Comparison of ENCODE assay signal across 1 mouse cellular context in the genomic region with DNA sequence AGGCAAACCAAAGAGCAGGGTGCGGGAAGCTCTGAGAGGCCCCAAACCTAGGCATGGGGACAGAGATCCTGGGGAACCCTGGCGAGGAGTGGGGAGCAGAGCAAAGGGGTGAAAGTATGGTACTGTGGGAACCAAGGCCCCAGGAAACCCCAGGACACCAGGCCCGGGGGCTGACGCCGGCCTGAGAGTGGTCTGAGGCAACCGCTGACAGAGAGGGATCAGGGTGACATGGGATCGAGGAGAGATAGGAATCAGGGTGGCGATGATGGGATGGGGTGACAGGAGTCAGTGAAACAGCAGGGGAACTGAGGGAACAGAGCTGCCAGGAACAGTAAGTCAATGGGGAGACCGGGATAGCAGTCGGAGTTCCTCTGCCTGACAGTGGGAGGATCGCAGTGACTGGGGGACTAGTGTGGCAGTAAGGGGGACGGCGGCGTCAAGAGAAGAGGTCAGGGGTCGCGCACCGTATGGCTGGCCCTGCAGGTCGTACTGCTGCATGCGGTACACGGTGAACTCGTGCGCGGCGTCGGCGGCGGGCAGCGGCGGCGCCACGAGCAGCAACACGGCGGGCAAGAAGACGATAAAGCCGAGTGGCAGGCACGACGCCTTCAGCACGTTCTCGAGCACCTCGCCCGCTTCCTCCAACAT.
TF ChIP-seq lines count a peak whose summit lies in the region.

No protein-coding gene starts in this region.

TF ChIP-seq in CH12.LX, 34 proteins besides CTCF, POLR2A, EP300 and RAD21:
- TF ChIP-seq MAFK (IDR thresholded peaks at IDR 0.05; ENCODE audit: insufficient replicate concordance, low read length) (no peak), MAX (IDR thresholded peaks at IDR 0.05; ENCODE audit: low read length) (no peak), MYC (IDR thresholded peaks at IDR 0.05; ENCODE audit: low read depth, low read length) (no peak; the same call in 1 of the 2 replicates), RCOR1 (conservative IDR thresholded peaks at IDR 0.05; ENCODE audit: low read depth, low read length) (no peak)
TF ChIP-seq in CH12.LX: peak in this region for 0.
